Mouse (Mus musculus) Patski (cell line): ENCODE results near the gene Wdfy1. TPM values are rescaled to one million over a fixed set of nuclear protein-coding genes. Genes with fewer than 3 reads are reported as not detected.

Experiments used
- ATAC-seq: fragments of 100-300 bp; one replicate; pipeline ENCODE4 v1.8.0; 2021
- CTCF ChIA-PET: fragments of 350-600 bp; sonication (Branson Sonifier 250); formaldehyde crosslinking; loops from one replicate; lab custom pipeline; 2022; ENCODE audit warnings: inconsistent platforms; lab: Charles Lee
- POLR2A ChIA-PET: fragments of 350-600 bp; sonication (Branson Sonifier 250); formaldehyde crosslinking; loops from one replicate; lab custom pipeline; 2022; ENCODE audit warnings: antibody characterized with exemption, inconsistent platforms; lab: Charles Lee
- DNase-seq: peaks from one replicate; pipeline ENCODE4 v3.0.0-alpha.2; 2011; ENCODE audit warnings: low read depth, low spot score
- H3K27me3 ChIP-seq: fragments of 371-371 bp; one replicate; pipeline ENCODE4 v1.5.1; 2021
- CTCF ChIP-seq: fragments of 100-300 bp; IDR thresholded peaks from one replicate; pipeline ENCODE4 v1.5.1; 2021
- in situ Hi-C: fragments of 300-500 bp; cut with MboI; formaldehyde crosslinking; loops from 3 replicates; pipeline ENCODE4 v1.11.1; 2018; ENCODE audit warnings: low pct_unique_long_range_greater_than_20kb, mixed read lengths
- polyA plus RNA-seq: library from polyadenylated mRNA; unstranded; gene quantifications from one replicate; pipeline ENCODE4 v1.2.3, GENCODE M21; 2021

Gene Wdfy1
- polyA plus RNA-seq, 1 experiment from 2014 or later, result 37.1 TPM

- CTCF ChIA-PET, result interaction anchor here (1.4 kb wide), 1 partner anchor 18 kb away, joined by 3 read pairs; no protein-coding TSS in a partner anchor
- TF ChIP-seq CTCF, result no peak
- in situ Hi-C loops, result no loop called here
- ATAC-seq (no peak), DNase-seq (no peak)
- no peaks in the 10 kb centered on the region for H3K27me3 ChIP-seq
- POLR2A ChIA-PET, result no interaction called here
Measured at GRCm38 (mm10) chr1:79713081-79713480, 62.9 kb downstream of the Wdfy1 start.

GRCm38 (mm10) chr1:79711147-79712126 lies 64.5 kb downstream of the Wdfy1 start:
- H3K27me3 ChIP-seq, result no peaks in the 10 kb centered on the region
- in situ Hi-C loops, result no loop called here
- ChIA-PET CTCF (interaction anchor here (1.4 kb wide), 1 partner anchor 19 kb away, joined by 3 read pairs; no protein-coding TSS in a partner anchor), POLR2A (no interaction called here)
- ATAC-seq (no peak), DNase-seq (no peak)
- TF ChIP-seq CTCF, result no peak

GRCm38 (mm10) chr1:79710678-79711077 lies 65.3 kb downstream of the Wdfy1 start:
- TF ChIP-seq CTCF, result no peak
- H3K27me3 ChIP-seq, result no peaks in the 10 kb centered on the region
- POLR2A ChIA-PET, result no interaction called here
- DNase-seq, result no peak
- CTCF ChIA-PET, result no interaction called here
- in situ Hi-C loops, result no loop called here
- ATAC-seq, result no peak

- POLR2A ChIA-PET, result no interaction called here
- no peaks in the 10 kb centered on the region for H3K27me3 ChIP-seq
- no peak for TF ChIP-seq CTCF
- CTCF ChIA-PET, result no interaction called here
- DNase-seq (no peak), ATAC-seq (no peak)
- in situ Hi-C loops, result no loop called here
Measured at GRCm38 (mm10) chr1:79710216-79710615, 65.7 kb downstream of the Wdfy1 start.

GRCm38 (mm10) chr1:79707383-79707782 lies 68.6 kb downstream of the Wdfy1 start:
- DNase-seq, result no peak
- no peaks in the 10 kb centered on the region for H3K27me3 ChIP-seq
- ChIA-PET CTCF (no interaction called here), POLR2A (interaction anchor here (0.9 kb wide), 1 partner anchor 9 kb away, joined by 3 read pairs; no protein-coding TSS in a partner anchor)
- TF ChIP-seq CTCF, result no peak
- no peak for ATAC-seq
- in situ Hi-C loops, result no loop called here

- in situ Hi-C loops, result no loop called here
- CTCF ChIA-PET, result no interaction called here
- DNase-seq (no peak), ATAC-seq (no peak)
- no peaks in the 10 kb centered on the region for H3K27me3 ChIP-seq
- POLR2A ChIA-PET, result no interaction called here
- TF ChIP-seq CTCF, result no peak
Measured at GRCm38 (mm10) chr1:79706707-79707106, 69.2 kb downstream of the Wdfy1 start.

GRCm38 (mm10) chr1:79704672-79705071 lies 71.3 kb downstream of the Wdfy1 start:
- CTCF ChIA-PET, result no interaction called here
- TF ChIP-seq CTCF, result no peak
- no peaks in the 10 kb centered on the region for H3K27me3 ChIP-seq
- in situ Hi-C loops, result no loop called here
- ATAC-seq (no peak), DNase-seq (no peak)
- POLR2A ChIA-PET, result no interaction called here

- CTCF ChIA-PET, result no interaction called here
- H3K27me3 ChIP-seq, result no peaks in the 10 kb centered on the region
- TF ChIP-seq CTCF, result no peak
- in situ Hi-C loops, result no loop called here
- DNase-seq (peak; percentile 39), ATAC-seq (peak; percentile 91)
- POLR2A ChIA-PET, result no interaction called here
Measured at GRCm38 (mm10) chr1:79703520-79703919, 72.4 kb downstream of the Wdfy1 start.

- H3K27me3 ChIP-seq, result no peaks in the 10 kb centered on the region
- ChIA-PET POLR2A (interaction anchor here (1.1 kb wide), 1 partner anchor 9 kb away, joined by 3 read pairs; no protein-coding TSS in a partner anchor), CTCF (no interaction called here)
- TF ChIP-seq CTCF, result no peak
- ATAC-seq (no peak), DNase-seq (no peak)
- in situ Hi-C loops, result no loop called here
Measured at GRCm38 (mm10) chr1:79698506-79698905, 77.4 kb downstream of the Wdfy1 start.

GRCm38 (mm10) chr1:79697382-79697781 lies 78.6 kb downstream of the Wdfy1 start:
- in situ Hi-C loops, result no loop called here
- peak; percentile 60 for DNase-seq
- no peak for TF ChIP-seq CTCF
- peak; percentile 65 for ATAC-seq
- ChIA-PET CTCF (interaction anchor here (1.4 kb wide), 1 partner anchor 14 kb away, joined by 7 read pairs; no protein-coding TSS in a partner anchor), POLR2A (no interaction called here)
- H3K27me3 ChIP-seq, result no peaks in the 10 kb centered on the region

GRCm38 (mm10) chr1:79696933-79697332 lies 79.0 kb downstream of the Wdfy1 start:
- no peaks in the 10 kb centered on the region for H3K27me3 ChIP-seq
- ChIA-PET POLR2A (no interaction called here), CTCF (interaction anchor here (1.4 kb wide), 1 partner anchor 14 kb away, joined by 7 read pairs; no protein-coding TSS in a partner anchor)
- ATAC-seq (no peak), DNase-seq (no peak)
- TF ChIP-seq CTCF, result no peak
- in situ Hi-C loops, result no loop called here
